Mouse (Mus musculus): ENCODE data around the gene Synj1. TPM values are rescaled to one million over a fixed set of nuclear protein-coding genes. Genes with fewer than 3 reads are reported as not detected.

Gene Synj1
- polyA plus RNA-seq, 1 experiment, result 10.0 TPM

DNA sequence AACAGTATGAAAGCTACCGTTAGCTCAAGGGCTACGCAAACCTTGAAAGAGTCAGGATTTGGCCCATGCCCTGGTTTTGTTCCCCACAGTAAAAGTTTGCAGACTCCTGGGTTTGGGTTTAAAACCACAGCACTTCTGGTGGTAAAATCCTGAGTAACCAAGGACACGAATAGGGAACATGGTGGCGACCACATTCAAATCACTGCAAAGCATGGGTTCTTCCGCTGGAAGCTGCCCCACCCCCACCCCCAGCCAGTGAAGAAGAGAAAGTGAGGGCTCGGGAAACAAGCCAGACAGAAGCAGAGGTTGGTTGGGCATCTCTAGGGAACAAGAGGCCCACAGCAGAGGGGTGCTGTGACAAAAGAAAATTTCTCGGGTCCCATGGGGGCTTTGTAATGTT lies 103.9 kb downstream of the Synj1 start:
- no peaks in the 10 kb centered on the region for H3K27me3 ChIP-seq (ENCODE audit: control insufficient read depth, insufficient read depth, insufficient read length)
- H3K79me2 ChIP-seq (ENCODE audit: control insufficient read depth, insufficient read depth), result no peaks in the 10 kb centered on the region
- no peaks in the 10 kb centered on the region for H3K36me3 ChIP-seq (ENCODE audit: control insufficient read depth, insufficient read depth)
- TF ChIP-seq POLR2AphosphoS2 (IDR thresholded peaks at IDR 0.05; ENCODE audit: insufficient read length, low read depth), result no peak
- no peak for TF ChIP-seq MYOD1 (IDR thresholded peaks at IDR 0.05; ENCODE audit: control insufficient read depth in 1 of 3, insufficient read length in 2 of 3, low read depth in 2 of 3)
- no peak overlapping the region for H3K4me2 ChIP-seq (ENCODE audit: low read depth)
- H3ac ChIP-seq (ENCODE audit: control insufficient read depth, insufficient read length), result no peak overlapping the region
- no peak overlapping the region for H3K4me3 ChIP-seq

DNA sequence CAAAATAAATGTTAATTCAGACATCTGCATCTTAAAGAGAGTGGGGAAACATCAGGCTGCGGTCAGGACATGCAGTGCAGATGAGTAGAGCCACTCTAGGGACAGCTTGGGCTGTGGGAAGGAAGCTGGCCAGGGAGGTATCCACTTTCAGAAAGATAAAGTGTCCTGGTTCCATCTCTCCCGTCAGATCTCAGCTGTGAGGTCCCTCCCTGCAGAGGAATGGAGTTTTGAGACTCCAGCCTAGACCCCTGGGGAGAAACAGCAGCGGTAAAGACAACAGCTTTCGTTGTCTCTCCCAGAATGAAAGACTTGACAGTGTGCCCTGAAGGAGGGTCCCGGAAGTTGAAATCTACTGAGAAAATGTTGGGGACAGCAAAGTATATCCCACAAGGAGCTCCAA lies 107.8 kb downstream of the Synj1 start:
- Histone ChIP-seq H3K79me2 (ENCODE audit: control insufficient read depth, insufficient read depth) (no peaks in the 10 kb centered on the region), H3K27me3 (ENCODE audit: control insufficient read depth, insufficient read depth, insufficient read length) (no peaks in the 10 kb centered on the region)
- no peak for TF ChIP-seq MYOD1 (IDR thresholded peaks at IDR 0.05; ENCODE audit: control insufficient read depth in 1 of 3, insufficient read length in 2 of 3, low read depth in 2 of 3)
- TF ChIP-seq E2F4 (IDR thresholded peaks at IDR 0.05; ENCODE audit: insufficient read depth), result no peak
- no peak for TF ChIP-seq CEBPB (IDR thresholded peaks at IDR 0.05; ENCODE audit: insufficient read depth, poor library complexity, severe bottlenecking)
- TF ChIP-seq TCF3 (IDR thresholded peaks at IDR 0.05; ENCODE audit: insufficient read length, low read depth), result no peak
- TF ChIP-seq POLR2AphosphoS2 (IDR thresholded peaks at IDR 0.05; ENCODE audit: insufficient read length, low read depth), result no peak
- TF ChIP-seq MAX (IDR thresholded peaks at IDR 0.05; ENCODE audit: low read depth), result no peak
- no peak for TF ChIP-seq TCF12 (IDR thresholded peaks at IDR 0.05; ENCODE audit: insufficient read depth, poor library complexity, severe bottlenecking)
- TF ChIP-seq MYOG (IDR thresholded peaks at IDR 0.05; ENCODE audit: control insufficient read depth in 1 of 3, insufficient read depth in 1 of 3, insufficient read length in 2 of 3, low read depth in 2 of 3), result no peak
- TF ChIP-seq SRF (IDR thresholded peaks at IDR 0.05; ENCODE audit: control insufficient read depth, insufficient read length, low read depth), result no peak
- TF ChIP-seq POLR2A (IDR thresholded peaks at IDR 0.05; ENCODE audit: insufficient read length, low read depth), result no peak
- no peak for TF ChIP-seq REST (IDR thresholded peaks at IDR 0.05; ENCODE audit: insufficient read depth, insufficient read length)
- no peak for TF ChIP-seq USF1 (IDR thresholded peaks at IDR 0.05; ENCODE audit: low read depth)

DNA sequence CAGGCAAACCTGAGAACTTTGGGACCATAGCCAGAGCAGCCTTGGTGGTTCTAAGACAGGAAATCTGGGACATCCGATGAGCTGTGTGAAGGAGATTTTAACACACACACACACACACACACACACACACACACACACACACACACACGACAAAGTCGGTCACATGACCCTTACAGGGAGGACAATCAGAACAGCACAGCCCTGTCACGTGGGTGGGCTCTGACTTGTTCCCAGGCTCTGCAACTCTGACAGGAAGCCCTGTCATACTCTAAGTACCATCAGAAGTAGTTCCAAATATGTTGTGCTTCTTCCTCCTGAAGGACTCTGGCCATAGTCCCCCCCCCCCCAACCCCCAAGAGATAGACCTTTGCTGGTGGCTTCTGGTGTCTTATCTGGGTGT lies 109.7 kb downstream of the Synj1 start:
- Histone ChIP-seq H3K27me3 (ENCODE audit: control insufficient read depth, insufficient read depth, insufficient read length) (no peaks in the 10 kb centered on the region), H3K4me2 (ENCODE audit: low read depth) (no peak overlapping the region), H3K79me2 (ENCODE audit: control insufficient read depth, insufficient read depth) (no peaks in the 10 kb centered on the region), H3ac (ENCODE audit: control insufficient read depth, insufficient read length) (no peak overlapping the region), H3K4me3 (no peak overlapping the region), H3K36me3 (ENCODE audit: control insufficient read depth, insufficient read depth) (no peaks in the 10 kb centered on the region)
- no peak for TF ChIP-seq USF1 (IDR thresholded peaks at IDR 0.05; ENCODE audit: low read depth)
- no peak for TF ChIP-seq POLR2A (IDR thresholded peaks at IDR 0.05; ENCODE audit: insufficient read length, low read depth)
- TF ChIP-seq MAX (IDR thresholded peaks at IDR 0.05; ENCODE audit: low read depth), result no peak
- TF ChIP-seq E2F4 (IDR thresholded peaks at IDR 0.05; ENCODE audit: insufficient read depth), result no peak
- no peak for TF ChIP-seq MYOD1 (IDR thresholded peaks at IDR 0.05; ENCODE audit: control insufficient read depth in 1 of 3, insufficient read length in 2 of 3, low read depth in 2 of 3)
- TF ChIP-seq POLR2AphosphoS2 (IDR thresholded peaks at IDR 0.05; ENCODE audit: insufficient read length, low read depth), result no peak
- no peak for TF ChIP-seq TCF12 (IDR thresholded peaks at IDR 0.05; ENCODE audit: insufficient read depth, poor library complexity, severe bottlenecking)
- no peak for TF ChIP-seq TCF3 (IDR thresholded peaks at IDR 0.05; ENCODE audit: insufficient read length, low read depth)
- no peak for TF ChIP-seq CEBPB (IDR thresholded peaks at IDR 0.05; ENCODE audit: insufficient read depth, poor library complexity, severe bottlenecking)
- TF ChIP-seq MYOG (IDR thresholded peaks at IDR 0.05; ENCODE audit: control insufficient read depth in 1 of 3, insufficient read depth in 1 of 3, insufficient read length in 2 of 3, low read depth in 2 of 3), result no peak
- TF ChIP-seq REST (IDR thresholded peaks at IDR 0.05; ENCODE audit: insufficient read depth, insufficient read length), result no peak
- TF ChIP-seq SRF (IDR thresholded peaks at IDR 0.05; ENCODE audit: control insufficient read depth, insufficient read length, low read depth), result no peak

More for the DNA sequence above, 107.8 kb downstream of the Synj1 start:
- Histone ChIP-seq H3K4me3 (no peak overlapping the region), H3ac (ENCODE audit: control insufficient read depth, insufficient read length) (no peak overlapping the region), H3K36me3 (ENCODE audit: control insufficient read depth, insufficient read depth) (no peaks in the 10 kb centered on the region), H3K4me2 (ENCODE audit: low read depth) (no peak overlapping the region)

DNA sequence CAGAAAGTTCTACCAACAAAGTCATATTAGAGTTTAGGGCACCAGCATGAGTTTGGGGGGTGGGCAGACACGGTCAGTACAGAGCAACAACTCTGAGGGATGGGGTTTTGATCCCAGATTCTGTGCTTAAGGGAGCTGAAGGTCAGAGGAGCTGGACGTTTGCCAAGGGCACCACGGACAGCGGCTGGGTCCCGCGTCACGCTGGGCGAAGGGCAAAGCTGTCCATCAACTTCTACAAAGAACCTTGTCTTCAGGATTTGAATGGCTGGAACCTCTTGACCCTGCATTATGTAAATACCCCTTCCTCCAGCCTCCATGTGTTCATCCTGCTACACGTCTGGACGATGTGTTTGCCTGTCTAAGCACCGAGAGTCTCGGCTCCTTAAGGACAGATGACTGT lies 111.6 kb downstream of the Synj1 start:
- no peak overlapping the region for H3K4me2 ChIP-seq (ENCODE audit: low read depth)
- H3K36me3 ChIP-seq (ENCODE audit: control insufficient read depth, insufficient read depth), result no peaks in the 10 kb centered on the region
- H3K79me2 ChIP-seq (ENCODE audit: control insufficient read depth, insufficient read depth), result no peaks in the 10 kb centered on the region
- no peak overlapping the region for H3K4me3 ChIP-seq
- no peak overlapping the region for H3ac ChIP-seq (ENCODE audit: control insufficient read depth, insufficient read length)
- TF ChIP-seq CEBPB (IDR thresholded peaks at IDR 0.05; ENCODE audit: insufficient read depth, poor library complexity, severe bottlenecking) (no peak), REST (IDR thresholded peaks at IDR 0.05; ENCODE audit: insufficient read depth, insufficient read length) (peak; percentile 76), TCF12 (IDR thresholded peaks at IDR 0.05; ENCODE audit: insufficient read depth, poor library complexity, severe bottlenecking) (no peak)
- H3K27me3 ChIP-seq (ENCODE audit: control insufficient read depth, insufficient read depth, insufficient read length), result no peaks in the 10 kb centered on the region

DNA sequence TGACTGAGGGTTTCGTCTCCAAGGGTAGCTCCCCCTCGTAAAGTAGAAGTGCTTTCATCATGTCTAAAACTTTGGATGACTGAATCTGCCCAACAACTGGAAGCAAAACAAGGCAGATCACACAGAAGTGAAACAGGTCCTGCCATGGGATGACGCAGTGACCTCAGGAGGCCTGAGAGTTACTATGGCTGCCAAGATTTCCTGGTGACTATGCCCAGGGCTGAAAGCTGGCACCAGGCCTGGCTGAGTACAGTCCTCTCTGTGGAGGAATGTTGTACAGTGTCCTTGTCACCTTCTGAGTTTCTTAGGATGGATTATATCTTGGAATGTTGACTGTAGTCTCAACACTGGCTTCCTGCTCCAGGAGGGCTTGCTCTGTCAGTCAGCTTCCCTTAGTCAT lies 113.5 kb downstream of the Synj1 start:
- Histone ChIP-seq H3K27me3 (ENCODE audit: control insufficient read depth, insufficient read depth, insufficient read length) (no peaks in the 10 kb centered on the region), H3K4me2 (ENCODE audit: low read depth) (no peak overlapping the region), H3K36me3 (ENCODE audit: control insufficient read depth, insufficient read depth) (no peaks in the 10 kb centered on the region), H3K79me2 (ENCODE audit: control insufficient read depth, insufficient read depth) (no peaks in the 10 kb centered on the region), H3K4me3 (no peak overlapping the region), H3ac (ENCODE audit: control insufficient read depth, insufficient read length) (no peak overlapping the region)
- no peak for TF ChIP-seq USF1 (IDR thresholded peaks at IDR 0.05; ENCODE audit: low read depth)
- TF ChIP-seq CEBPB (IDR thresholded peaks at IDR 0.05; ENCODE audit: insufficient read depth, poor library complexity, severe bottlenecking), result no peak
- no peak for TF ChIP-seq TCF3 (IDR thresholded peaks at IDR 0.05; ENCODE audit: insufficient read length, low read depth)
- no peak for TF ChIP-seq POLR2AphosphoS2 (IDR thresholded peaks at IDR 0.05; ENCODE audit: insufficient read length, low read depth)
- TF ChIP-seq SRF (IDR thresholded peaks at IDR 0.05; ENCODE audit: control insufficient read depth, insufficient read length, low read depth), result no peak
- no peak for TF ChIP-seq REST (IDR thresholded peaks at IDR 0.05; ENCODE audit: insufficient read depth, insufficient read length)
- no peak for TF ChIP-seq TCF12 (IDR thresholded peaks at IDR 0.05; ENCODE audit: insufficient read depth, poor library complexity, severe bottlenecking)
- no peak for TF ChIP-seq POLR2A (IDR thresholded peaks at IDR 0.05; ENCODE audit: insufficient read length, low read depth)
- no peak for TF ChIP-seq E2F4 (IDR thresholded peaks at IDR 0.05; ENCODE audit: insufficient read depth)
- no peak for TF ChIP-seq MYOD1 (IDR thresholded peaks at IDR 0.05; ENCODE audit: control insufficient read depth in 1 of 3, insufficient read length in 2 of 3, low read depth in 2 of 3)
- TF ChIP-seq MYOG (IDR thresholded peaks at IDR 0.05; ENCODE audit: control insufficient read depth in 1 of 3, insufficient read depth in 1 of 3, insufficient read length in 2 of 3, low read depth in 2 of 3), result no peak
- no peak for TF ChIP-seq MAX (IDR thresholded peaks at IDR 0.05; ENCODE audit: low read depth)

Measured in myocyte (in vitro differentiated cells).